Mouse (Mus musculus) MEL (cell line): ENCODE data around the gene Adamts14.

Experiments
- BHLHE40 ChIP-seq: IDR thresholded peaks from 2 replicates; pipeline ENCODE4 v1.6.1; 2012; ENCODE audit warnings: low read depth, mild to moderate bottlenecking, inconsistent platforms, low read length, improper control_type of control experiment, borderline replicate concordance
- CTCF ChIP-seq, 3 experiments: IDR thresholded peaks in 2 of 3; conservative IDR thresholded peaks in 1 of 3; 2 replicates each; pipeline ENCODE4 v1.5.1; 2011 to 2012; ENCODE audit warnings: low read length in 3 of 3, low read depth in 2 of 3, mild to moderate bottlenecking in 2 of 3, improper control_type of control experiment in 1 of 3, inconsistent platforms in 1 of 3, mixed read lengths in 1 of 3, moderate library complexity in 1 of 3; ENCODE audit not compliant: control insufficient read depth in 1 of 3, insufficient read depth in 1 of 3, poor library complexity in 1 of 3, severe bottlenecking in 1 of 3
- GATA1 ChIP-seq: IDR thresholded peaks from 2 replicates; pipeline ENCODE4 v1.6.1; 2011; ENCODE audit warnings: low read depth, low read length, improper control_type of control experiment
- POLR2A ChIP-seq, 2 experiments: IDR thresholded peaks; 2 replicates each; pipeline ENCODE4 v1.6.1; 2011 to 2012; ENCODE audit warnings: low read length in 2 of 2, mild to moderate bottlenecking in 2 of 2, control low read depth in 1 of 2, improper control_type of control experiment in 1 of 2, low read depth in 1 of 2, moderate library complexity in 1 of 2; ENCODE audit not compliant: control insufficient read depth in 1 of 2, insufficient read depth in 1 of 2, poor library complexity in 1 of 2

DNA sequence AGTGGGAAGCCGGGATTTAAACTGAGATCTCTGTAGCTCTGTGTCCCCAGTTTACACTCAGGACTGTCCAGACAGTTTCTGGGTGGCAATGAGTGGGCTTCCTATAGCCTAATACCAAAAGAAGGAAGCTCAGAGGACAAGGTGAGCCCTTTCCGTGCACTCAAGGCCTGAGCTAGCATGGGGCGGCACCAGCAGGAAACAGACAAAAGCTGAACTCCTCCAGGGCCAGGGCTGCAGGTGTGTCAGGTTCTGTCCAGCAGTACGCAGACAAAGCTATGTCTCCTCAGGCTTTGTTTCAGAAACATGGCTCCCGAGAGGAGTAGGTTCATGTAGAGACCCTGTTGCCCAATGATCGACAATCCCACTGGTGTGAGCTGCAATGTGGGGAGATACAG, 35.9 kb downstream of the Adamts14 start:
- TF ChIP-seq GATA1 (no peak), BHLHE40 (no peak), POLR2A (IDR thresholded peaks at IDR 0.05; ENCODE audit: control insufficient read depth in 1 of 2, insufficient read depth in 1 of 2, low read depth in 1 of 2, low read length in 2 of 2, poor library complexity in 1 of 2) (no peak), CTCF (IDR thresholded peaks at IDR 0.05 in 2 of 3, conservative IDR thresholded peaks at IDR 0.05 in 1 of 3; ENCODE audit: control insufficient read depth in 1 of 3, insufficient read depth in 1 of 3, low read depth in 2 of 3, low read length in 3 of 3, poor library complexity in 1 of 3, severe bottlenecking in 1 of 3) (no peak)
